Mouse (Mus musculus) monocyte, adult 2 months (primary cell): ENCODE measurements around the gene Lpar3.
"Not testable (repeated sequence)": the region's sequence is repeated elsewhere in the genome, so short reads cannot be mapped to it uniquely, and the experiment has no call there.

Source experiments
- DNase-seq, 2 experiments: peaks; one replicate each; pipeline ENCODE4 v3.0.0; 2022; ENCODE audit warnings: low spot score in 2 of 2, low read depth in 1 of 2

Lpar3 gene

DNA sequence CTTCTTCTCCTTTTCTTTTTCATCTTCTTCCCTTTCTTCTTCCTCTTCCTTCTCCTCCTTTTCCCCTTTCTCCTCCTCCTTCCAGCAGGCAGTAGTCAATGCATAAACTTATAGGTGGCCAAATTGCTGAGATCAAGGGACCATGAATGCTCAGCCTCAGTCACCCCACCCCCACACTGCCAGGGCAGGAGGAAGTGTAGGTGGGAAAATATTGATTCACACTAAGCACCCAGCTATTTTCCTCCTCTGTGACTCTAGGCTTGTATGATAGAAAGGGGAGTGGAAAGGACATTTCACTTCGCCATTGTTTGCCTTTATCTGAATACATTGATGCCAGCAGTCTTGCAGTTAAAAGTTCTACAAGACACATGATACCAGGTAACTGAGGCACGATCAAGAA lies 13.3 kb upstream of the Lpar3 start:
- no peak for DNase-seq

DNA sequence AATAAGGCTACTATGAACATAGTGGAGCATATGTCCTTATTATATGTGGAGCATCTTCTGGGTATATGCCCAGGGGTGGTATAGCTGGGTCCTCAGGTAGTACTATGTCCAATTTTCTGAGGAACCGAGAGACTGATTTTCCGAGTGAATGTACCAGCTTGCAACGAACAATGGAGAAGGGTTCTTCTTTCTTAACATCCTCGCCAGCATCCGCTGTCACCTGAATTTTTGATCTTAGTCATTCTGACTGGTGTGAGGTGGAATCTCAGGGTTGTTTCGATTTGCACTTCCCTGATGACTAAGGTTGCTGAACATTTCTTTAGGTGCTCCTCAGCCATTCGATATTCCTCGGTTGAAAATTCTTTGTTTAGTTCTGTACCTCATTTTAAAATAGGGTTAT lies 11.0 kb upstream of the Lpar3 start:
- DNase-seq = not testable (repeated sequence)

DNA sequence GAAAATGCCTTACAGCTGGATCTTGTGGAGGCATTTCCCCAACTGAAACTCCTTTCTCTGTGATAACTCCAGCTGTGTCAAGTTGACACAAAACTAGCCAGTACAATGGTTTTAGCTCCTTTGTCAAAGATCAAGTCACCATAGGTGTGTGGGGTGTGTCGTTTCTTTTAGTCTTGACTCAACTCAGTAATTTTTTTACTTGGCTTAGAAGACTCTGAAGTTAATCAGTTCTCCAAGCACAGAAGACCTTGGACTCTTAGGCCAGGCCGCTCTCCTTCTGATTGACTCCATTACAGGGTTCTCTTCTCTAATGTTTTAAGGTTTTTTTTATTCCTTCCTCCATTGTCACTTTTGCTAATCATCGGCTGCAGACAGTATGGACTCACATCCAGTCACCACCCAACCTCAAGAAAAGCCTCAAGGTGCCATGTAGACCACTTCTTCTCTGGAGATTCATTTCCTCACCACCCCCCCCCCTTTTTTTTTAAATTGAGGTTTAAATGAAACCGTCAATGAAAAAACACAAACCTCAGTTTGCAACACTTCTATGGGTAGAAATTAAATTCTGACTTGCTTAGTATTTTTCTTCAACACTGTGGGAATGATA lies 9.5 kb upstream of the Lpar3 start:
- DNase-seq = no peak

DNA sequence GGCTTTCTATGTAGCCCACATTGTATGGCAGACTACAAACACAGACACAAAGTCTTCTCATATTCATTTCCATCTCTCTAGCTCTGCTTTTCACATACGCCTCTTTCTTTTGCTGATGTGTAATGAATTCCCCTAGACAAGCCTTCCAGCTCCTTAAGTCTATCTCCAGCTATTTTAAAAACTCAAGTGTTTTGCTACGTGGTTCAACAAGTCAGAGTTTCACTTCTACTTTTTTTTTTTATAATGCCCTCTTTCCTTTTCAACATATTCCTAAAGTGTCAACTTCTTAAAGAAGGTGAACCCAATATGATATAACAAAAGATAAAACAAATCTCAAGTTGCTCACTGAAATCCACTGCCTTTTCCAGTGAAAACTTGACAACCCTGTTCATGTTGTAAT lies 8.8 kb upstream of the Lpar3 start:
- no peak for DNase-seq

DNA sequence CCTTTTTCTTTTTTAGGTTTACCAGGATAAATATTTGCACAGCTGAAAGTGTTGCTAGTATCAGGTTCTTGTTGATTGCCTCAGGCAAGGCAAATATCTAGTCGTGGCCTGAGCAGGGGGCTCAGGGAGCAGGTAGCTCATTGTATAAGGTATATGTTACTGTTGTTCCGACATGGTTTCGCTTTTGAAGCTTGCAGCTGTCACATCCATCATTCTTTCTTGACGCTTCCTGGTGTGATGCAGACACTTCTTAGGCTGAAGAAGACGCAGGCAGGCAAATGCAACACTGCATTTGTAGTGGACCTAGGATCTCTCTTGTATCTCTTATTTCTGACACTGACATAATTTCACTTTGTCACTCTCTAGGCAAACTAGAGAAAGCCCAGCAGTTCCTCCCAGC lies 7.4 kb upstream of the Lpar3 start:
- DNase-seq = no peak

DNA sequence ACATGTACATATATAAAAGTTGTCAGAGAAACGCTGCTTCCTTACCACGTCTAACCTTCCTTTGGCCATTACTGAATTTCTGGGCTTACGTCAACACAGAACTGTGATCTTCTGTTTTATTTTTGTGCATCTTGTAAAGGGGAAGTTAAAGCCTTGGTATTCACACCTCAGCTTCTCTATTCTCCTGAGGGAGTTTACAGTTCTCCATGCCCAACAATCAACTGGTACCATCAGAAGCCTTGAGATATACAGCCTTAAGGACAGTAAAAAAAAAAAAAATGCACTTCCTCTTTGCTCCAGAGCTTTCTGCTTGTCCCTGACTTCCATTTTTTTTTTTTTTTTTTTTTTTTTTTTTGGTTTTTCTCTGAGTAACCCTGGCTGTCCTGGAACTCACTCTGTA lies 4.2 kb upstream of the Lpar3 start:
- DNase-seq = no peak

DNA sequence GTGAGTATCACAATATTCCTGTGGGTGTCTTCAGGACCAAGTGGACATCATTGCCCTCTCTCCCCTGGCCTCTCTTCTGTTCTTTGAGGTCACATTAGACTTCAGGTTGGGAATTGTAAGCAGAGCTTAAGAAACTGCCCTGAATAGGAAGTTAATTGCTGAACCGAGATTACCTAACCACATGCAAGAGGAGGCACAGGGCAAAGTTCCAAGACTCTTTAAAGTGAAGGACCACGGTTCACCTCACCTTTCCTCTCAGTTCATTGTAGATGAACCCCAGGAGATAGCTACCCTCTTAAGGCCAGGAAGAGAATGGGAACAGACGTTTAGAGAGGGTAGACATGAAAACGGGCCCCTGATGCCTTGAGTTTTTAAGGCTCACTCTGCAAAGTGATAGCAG lies 3.5 kb downstream of the Lpar3 start:
- DNase-seq = no peak

DNA sequence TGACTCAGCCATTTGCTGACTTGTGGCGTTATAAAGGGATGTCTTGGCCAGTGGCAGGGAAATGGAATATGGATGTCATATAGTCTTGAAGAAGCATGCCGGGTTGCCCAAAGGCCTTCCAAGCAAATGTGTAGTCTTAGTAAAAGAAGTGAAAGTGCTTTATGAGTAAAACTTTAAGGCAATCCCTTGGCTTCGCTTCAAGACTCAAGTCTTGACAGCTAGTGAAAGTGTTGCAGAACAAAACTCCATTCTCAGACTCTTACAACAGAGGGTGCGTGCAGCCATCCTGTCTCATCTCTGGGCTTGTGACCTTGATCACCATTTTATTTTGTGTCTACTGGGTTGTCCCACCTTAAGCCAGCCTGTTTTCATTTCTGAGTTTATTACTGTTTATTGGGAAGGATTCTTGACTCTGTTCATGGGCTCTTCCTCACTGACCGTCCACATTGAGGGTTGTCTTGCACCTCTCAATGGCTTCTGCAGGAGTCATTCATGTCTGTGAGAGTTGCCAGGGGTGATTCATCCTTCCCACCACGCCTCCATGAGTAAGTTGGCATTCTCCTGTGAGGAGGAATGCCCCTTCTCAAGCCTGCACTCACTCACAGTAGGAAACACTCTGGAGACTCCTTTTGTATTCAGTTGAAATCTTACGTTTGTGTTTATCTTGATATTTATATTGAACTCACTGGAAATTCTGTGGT lies 4.4 kb downstream of the Lpar3 start:
- no peak for DNase-seq

DNA sequence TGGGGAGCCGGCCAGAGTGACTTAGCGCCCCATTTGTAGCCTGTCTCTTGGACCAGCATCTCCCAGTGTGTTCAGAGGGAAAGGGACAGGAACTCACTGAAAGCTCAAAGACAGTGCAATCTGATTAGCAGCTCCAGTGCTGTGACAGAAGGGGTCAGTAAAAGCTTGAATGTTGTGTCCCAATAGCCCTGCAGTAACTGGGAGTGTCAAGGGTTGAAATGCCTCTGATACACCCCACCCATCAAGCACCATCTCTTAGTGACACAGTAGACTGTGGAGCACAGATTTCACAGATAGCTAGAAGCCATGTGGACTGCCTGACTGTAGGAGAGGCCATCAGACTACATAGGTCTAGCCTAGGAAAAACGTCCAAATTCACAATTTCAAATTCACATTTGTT lies 6.7 kb downstream of the Lpar3 start:
- no peak for DNase-seq

DNA sequence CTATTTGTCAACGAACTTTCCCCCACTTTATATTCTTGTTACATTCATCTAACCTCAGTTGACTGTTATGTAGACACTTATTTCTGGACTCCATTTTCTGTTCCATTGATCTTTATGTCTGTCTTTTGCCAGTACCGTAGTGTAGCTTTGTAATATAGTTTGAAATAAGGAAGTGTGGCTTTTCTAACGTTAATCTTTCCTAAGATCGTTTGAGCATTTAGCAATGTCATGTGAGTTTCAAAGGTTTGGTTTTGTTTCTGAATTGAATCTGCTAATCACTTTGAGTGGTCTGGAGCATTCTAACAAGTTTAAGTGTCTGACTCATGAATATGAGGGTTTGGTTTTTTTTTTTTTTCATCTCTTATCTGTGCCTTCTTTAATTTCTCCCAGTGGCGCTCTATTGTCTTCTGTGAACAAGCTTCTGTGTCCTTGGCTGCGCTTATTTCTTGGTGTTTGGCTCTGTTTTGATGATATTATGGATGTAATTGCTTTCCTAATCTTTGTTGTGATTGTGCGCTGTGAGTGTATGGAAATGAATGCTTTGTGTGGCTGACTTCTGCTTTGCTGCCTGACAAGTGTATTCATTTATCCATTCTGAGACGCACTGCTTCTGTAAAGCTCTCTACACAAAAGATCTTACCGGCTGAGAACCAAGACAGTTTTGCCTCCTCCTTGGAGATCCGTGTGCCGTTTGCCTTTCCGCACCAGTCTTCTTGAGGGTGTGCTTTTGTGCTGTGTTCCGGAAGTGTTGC lies 8.0 kb downstream of the Lpar3 start:
- DNase-seq = no peak

DNA sequence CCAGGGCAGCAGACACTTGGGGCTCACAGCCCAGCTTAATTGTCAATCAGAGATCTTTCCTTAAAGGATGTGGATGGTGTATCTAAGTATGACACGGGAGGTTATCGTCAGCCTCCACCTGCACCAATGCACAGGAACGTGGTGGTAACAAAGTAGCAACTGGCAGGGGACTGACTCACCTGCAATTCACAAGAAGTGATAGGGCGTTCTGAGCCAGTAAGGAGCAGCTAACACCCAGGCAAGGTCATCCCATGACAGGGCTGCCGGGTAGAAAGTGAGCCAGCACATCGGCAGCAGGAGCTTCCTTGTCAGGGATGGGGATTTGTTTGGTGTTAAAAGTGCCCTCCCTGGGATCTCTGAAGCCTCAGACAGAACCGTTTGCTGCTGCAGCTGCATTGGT lies 11.9 kb downstream of the Lpar3 start:
- DNase-seq = no peak

DNA sequence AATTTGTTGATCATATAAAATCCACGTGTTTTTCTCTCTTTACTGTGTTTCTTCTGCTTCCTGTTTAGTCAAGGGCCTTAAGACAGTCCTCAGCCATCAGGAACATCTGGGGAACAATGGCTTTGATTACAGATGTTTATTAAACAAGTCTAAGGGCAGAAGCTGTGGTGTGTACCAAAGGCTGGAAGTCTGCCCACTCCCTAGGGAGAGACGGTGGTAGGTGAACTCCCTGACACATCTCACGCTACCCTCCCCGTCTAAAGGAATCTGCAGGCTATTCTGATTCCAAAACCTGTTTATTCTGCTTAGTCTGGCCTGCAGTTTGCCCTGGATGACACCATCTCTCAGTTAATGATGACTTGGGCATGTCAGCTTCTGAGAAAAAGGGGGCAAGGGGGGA lies 13.0 kb downstream of the Lpar3 start:
- no peak for DNase-seq

DNA sequence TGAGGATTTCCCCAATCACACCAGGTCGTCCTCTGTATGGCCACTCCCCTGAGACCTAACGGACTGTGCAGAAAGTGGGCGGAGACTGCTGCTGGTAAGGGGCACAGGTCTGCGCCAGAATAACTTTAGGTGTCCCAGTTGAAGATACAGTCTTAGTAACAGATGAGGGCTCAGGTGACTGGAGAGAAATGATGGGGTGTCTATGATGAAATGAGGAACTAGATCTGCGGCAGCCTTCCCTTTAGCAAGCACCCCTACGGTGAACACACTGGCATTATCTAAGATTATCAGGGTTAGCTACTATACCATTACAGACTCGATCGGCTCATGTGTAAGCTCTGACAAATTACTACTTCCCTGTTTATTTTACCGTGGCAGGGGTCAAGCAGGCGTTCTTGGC lies 13.8 kb downstream of the Lpar3 start:
- DNase-seq = no peak

DNA sequence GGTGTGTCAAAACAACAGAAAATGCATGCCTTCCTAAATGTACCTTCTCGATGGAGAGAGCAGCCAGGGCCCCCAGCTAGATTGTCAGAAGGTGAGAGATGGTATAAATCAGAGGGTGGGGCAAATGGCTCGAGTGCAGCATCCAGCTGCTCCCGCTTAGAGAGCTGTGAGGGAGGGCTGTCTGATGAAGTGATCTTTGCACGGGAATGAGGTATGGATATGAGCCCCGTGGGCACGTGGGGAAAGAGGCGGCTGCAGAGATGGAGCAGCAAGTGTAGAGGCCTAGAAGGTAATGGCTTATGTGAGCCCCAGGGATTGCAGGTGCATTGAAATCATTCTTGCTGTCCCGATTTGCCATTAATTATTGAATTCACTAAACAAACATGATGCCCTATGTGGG lies 15.5 kb downstream of the Lpar3 start:
- no peak for DNase-seq

DNA sequence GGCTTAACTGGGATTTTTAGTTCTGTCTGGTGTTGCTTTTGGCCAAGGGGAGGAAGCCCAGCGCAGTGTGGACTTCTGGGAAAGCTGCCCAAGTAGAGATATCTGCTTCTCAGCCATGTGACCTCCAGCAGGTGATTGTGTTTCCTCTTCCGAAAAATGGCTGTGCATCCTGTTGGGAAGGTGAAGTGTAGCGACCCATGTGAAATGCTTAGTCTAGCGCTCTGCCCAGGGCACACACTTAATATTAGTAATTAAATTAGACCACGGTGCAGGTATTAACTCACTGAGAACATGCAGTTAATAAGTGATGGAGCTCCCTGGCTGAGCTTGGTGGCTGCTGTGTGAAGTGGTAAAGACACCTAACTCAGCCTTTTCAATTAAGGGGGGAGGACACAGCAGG lies 16.9 kb downstream of the Lpar3 start:
- DNase-seq = no peak

DNA sequence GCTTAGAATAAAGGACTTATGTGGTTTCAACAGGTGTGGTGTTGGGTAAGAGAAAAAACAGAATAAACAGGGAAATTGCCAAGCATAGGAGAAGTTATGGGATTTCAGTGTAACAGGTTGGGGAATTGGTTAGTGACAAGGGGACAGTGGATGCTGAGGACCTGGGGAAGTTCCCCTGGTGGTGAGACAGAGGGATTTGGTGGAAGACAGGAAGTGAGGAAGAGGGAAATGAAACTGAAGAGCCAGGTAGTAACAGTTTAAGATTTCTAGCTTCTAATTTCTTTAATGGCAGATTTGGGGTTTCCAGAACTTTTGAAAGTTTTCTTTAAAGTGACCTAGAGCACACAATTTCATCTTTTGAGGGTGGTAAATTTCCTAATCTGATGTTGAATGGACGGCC lies 23.9 kb downstream of the Lpar3 start:
- no peak for DNase-seq

DNA sequence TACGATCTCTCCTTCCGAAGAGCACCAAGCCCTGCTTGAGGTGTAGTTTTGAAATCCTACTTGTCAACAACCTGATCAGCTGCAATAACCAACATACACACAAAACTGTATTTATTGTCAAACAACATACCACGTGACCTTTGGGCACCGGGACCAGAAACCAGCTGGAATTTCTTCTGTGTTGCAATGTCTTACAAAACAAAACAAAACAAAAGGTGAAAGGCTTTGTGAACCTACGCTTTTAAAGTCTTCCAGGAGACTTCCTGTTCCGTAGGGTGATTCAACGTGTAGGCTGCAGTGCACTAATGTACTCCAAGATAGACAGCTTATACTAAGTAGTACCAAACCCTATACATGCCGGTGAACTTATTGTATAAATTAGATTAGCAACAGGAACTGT lies 25.8 kb downstream of the Lpar3 start:
- DNase-seq = no peak

DNA sequence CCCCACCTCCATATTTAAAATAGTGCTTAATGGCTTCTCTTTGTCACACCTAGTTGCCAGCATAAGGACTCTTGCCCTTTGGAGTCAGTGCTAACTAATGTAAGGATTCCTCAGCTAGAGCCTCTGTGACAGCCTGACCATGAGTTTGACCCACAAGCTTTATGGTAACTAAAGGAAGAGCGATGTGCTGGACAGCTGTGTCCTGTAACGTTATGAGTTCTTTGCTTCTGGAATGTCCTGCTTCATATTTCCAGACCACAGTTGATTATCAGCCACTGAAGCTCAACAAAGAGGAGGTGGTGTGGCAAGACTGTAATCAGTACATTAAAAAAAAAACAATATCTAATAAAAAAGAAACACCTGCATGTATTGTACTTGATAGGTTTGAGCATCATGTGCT lies 26.2 kb downstream of the Lpar3 start:
- no peak for DNase-seq

DNA sequence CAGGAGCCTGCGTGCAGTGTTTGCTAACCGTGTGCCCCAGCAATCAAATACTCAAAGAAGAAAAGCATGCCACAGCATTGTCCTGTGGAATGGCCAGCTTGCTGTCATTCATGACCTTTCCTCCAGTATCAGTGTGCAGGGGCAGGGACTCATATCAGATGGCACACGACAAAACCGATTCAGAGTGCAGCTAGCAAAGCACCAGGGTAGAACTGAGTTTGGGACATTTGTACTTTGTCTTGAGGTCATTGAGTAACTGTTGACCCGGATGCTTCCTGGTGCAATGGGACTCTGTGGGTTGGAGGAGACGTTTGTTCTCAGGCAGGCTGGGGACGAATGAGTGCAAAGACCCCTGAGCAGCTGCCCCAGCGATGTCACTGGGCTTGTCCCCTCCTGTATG lies 29.1 kb downstream of the Lpar3 start:
- DNase-seq = no peak

DNA sequence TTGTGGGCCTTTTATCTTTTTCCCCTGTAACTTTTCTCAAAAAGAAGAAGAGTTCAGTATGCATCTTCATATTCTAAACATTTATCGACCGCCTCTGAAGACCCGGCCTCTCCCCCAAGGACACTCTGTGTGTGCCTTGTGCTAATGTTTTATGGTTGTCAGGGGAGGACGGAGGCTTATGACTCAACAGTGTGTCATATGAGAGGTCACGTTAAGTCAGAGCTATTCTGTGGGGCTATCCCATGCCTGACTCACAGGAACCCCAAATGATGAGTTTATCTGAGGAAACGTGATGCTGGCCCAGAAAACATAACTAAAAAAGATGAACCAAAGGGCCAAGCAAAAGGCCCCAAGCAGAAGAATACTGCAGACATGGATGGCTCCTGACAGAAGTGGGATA lies 31.0 kb downstream of the Lpar3 start:
- DNase-seq = no peak

DNA sequence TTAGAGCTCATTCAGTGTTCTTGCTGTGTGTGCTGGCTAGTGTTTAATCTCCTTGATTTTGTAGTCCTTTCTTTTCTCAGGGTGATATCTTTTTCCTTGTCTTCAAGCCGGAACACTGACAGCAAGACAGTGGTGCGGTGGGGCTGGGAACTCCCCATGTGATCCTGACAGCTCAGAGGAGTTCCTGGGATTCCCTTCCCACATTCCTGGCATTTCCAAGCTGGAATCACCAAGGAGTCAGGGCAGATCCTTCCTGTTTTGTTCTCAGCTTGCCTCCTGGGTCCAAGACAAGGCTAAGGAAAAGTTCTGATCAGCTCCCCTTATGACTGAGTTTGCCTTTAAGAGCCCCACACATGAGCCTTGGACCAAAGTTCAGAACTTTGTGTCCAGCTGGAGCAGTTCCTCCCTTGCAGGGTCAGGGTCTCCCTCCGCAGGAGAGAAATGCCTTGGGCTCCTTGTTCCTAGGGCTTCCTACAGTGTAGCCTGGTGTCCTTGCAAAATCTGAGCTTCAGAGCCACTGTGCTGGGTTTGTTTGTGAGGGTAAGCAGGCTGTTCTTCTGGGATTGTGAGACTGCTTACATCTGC lies 33.1 kb downstream of the Lpar3 start:
- no peak for DNase-seq

DNA sequence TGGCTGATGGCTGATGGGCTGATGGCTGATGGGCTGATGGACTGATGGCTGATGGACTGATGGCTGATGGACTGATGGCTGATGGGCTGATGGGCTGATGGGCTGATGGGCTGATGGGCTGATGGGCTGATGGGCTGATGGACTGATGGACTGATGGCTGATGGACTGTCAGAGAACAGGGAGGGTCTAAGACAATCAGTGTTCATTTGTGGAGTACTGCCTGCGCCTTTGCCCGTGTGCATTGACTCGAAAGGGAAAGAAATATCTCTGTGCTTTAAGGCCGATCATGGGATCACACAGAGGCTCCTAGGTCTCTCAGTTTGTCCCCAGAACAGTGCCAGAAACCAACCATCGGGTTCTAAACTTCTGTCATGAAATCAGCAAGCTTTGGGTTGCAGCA lies 34.4 kb downstream of the Lpar3 start:
- no peak for DNase-seq
